Mouse (Mus musculus) G1E (cell line): ENCODE data around the gene Atl2.

Source experiments
- CTCF ChIP-seq: IDR thresholded peaks from 2 replicates; pipeline ENCODE4 v1.5.1; 2012; ENCODE audit warnings: low read depth, low read length, inconsistent platforms, mixed read lengths
- GATA2 ChIP-seq: IDR thresholded peaks from 2 replicates; pipeline ENCODE4 v1.6.1; 2012; ENCODE audit warnings: low read depth, low read length, inconsistent platforms, borderline replicate concordance
- POLR2AphosphoS5 ChIP-seq: IDR thresholded peaks from 2 replicates; pipeline ENCODE4 v1.6.1; 2012; ENCODE audit warnings: low read depth, low read length, inconsistent platforms; ENCODE audit not compliant: insufficient replicate concordance
- TAL1 ChIP-seq: conservative IDR thresholded peaks from 2 replicates; pipeline ENCODE4 v1.6.1; 2012; ENCODE audit warnings: low read depth, low read length, inconsistent platforms, mixed read lengths

- TF ChIP-seq CTCF = no peak
- no peak for TF ChIP-seq POLR2AphosphoS5
- no peak for TF ChIP-seq GATA2
- TF ChIP-seq TAL1 = no peak
These were observed 91.2 kb downstream of the Atl2 start for GRCm38 (mm10) chr17:79804747-79805146.
